Mouse (Mus musculus) kidney, adult 2 months (tissue): ENCODE measurements around the gene Epsti1.

Experiments used
- CTCF ChIP-seq: fragments of 200-500 bp; conservative IDR thresholded peaks from 2 replicates; pipeline ENCODE4 v1.5.1; 2011; ENCODE audit warnings: low read depth, mild to moderate bottlenecking, control low read depth, low read length, moderate library complexity, mixed read lengths; ENCODE audit not compliant: insufficient read depth, insufficient read length
- POLR2A ChIP-seq: fragments of 200-500 bp; IDR thresholded peaks from one replicate; pipeline ENCODE4 v1.6.1; 2011; ENCODE audit warnings: low read depth, low read length, control low read depth

- TF ChIP-seq CTCF, result no peak
- TF ChIP-seq POLR2A, result no peak
These were observed 139.0 kb downstream of the Epsti1 start for GRCm38 (mm10) chr14:78043079-78043478.
